Mouse (Mus musculus): ENCODE data around the gene St6galnac4. TPM values are rescaled to one million over a fixed set of nuclear protein-coding genes. Genes with fewer than 3 reads are reported as not detected.

Gene St6galnac4
- total RNA-seq, 2 experiments from 2014 or later, result 48.8 to 55.1 TPM

GRCm38 (mm10) chr2:32625873-32626694 lies 39.2 kb downstream of the St6galnac4 start:
- peak in 1 of 2 experiments; percentile 60 for DNase-seq (ENCODE audit: low spot score in 2 of 2)

GRCm38 (mm10) chr2:32627266-32628043 lies 40.6 kb downstream of the St6galnac4 start:
- no peak for DNase-seq (ENCODE audit: low spot score in 2 of 2)

- no peak for DNase-seq (ENCODE audit: low spot score in 2 of 2)
Measured at GRCm38 (mm10) chr2:32628044-32628550, 41.2 kb downstream of the St6galnac4 start.

GRCm38 (mm10) chr2:32628729-32629128 lies 41.8 kb downstream of the St6galnac4 start:
- DNase-seq (ENCODE audit: low spot score in 2 of 2), result peak in 1 of 2 experiments; percentile 66

GRCm38 (mm10) chr2:32629276-32629976 lies 42.5 kb downstream of the St6galnac4 start:
- no peak for DNase-seq (ENCODE audit: low spot score in 2 of 2)

GRCm38 (mm10) chr2:32630036-32630435 lies 43.1 kb downstream of the St6galnac4 start:
- no peak for DNase-seq (ENCODE audit: low spot score in 2 of 2)

GRCm38 (mm10) chr2:32631046-32631445 lies 44.2 kb downstream of the St6galnac4 start:
- DNase-seq (ENCODE audit: low spot score in 2 of 2), result no peak

GRCm38 (mm10) chr2:32631737-32632394 lies 45.0 kb downstream of the St6galnac4 start:
- peak in 1 of 2 experiments; percentile 80 for DNase-seq (ENCODE audit: low spot score in 2 of 2)

GRCm38 (mm10) chr2:32633660-32634059 lies 46.8 kb downstream of the St6galnac4 start:
- no peak for DNase-seq (ENCODE audit: low spot score in 2 of 2)

GRCm38 (mm10) chr2:32634277-32635105 lies 47.6 kb downstream of the St6galnac4 start:
- no peak for DNase-seq (ENCODE audit: low spot score in 2 of 2)

- DNase-seq (ENCODE audit: low spot score in 2 of 2), result no peak
Measured at GRCm38 (mm10) chr2:32636617-32637016, 49.7 kb downstream of the St6galnac4 start.

GRCm38 (mm10) chr2:32637778-32638281 lies 50.9 kb downstream of the St6galnac4 start:
- peak in 1 of 2 experiments; percentile 48 for DNase-seq (ENCODE audit: low spot score in 2 of 2)

- DNase-seq (ENCODE audit: low spot score in 2 of 2), result no peak
Measured at GRCm38 (mm10) chr2:32639632-32640031, 52.7 kb downstream of the St6galnac4 start.

GRCm38 (mm10) chr2:32640550-32641051 lies 53.7 kb downstream of the St6galnac4 start:
- DNase-seq (ENCODE audit: low spot score in 2 of 2), result no peak

- DNase-seq (ENCODE audit: low spot score in 2 of 2), result no peak
Measured at GRCm38 (mm10) chr2:32641810-32642209, 54.9 kb downstream of the St6galnac4 start.

GRCm38 (mm10) chr2:32642813-32643212 lies 55.9 kb downstream of the St6galnac4 start:
- DNase-seq (ENCODE audit: low spot score in 2 of 2), result peak in 1 of 2 experiments; percentile 50

GRCm38 (mm10) chr2:32644083-32644482 lies 57.2 kb downstream of the St6galnac4 start:
- DNase-seq (ENCODE audit: low spot score in 2 of 2), result no peak

GRCm38 (mm10) chr2:32644799-32645475 lies 58.0 kb downstream of the St6galnac4 start:
- DNase-seq (ENCODE audit: low spot score in 2 of 2), result no peak

GRCm38 (mm10) chr2:32645647-32646046 lies 58.8 kb downstream of the St6galnac4 start:
- DNase-seq (ENCODE audit: low spot score in 2 of 2), result no peak
